Mouse (Mus musculus) testis, adult 2 months (tissue): ENCODE data around the gene Ptf1a.

ENCODE experiments used
- CTCF ChIP-seq: fragments of 200-500 bp; IDR thresholded peaks from 2 replicates; pipeline ENCODE4 v1.5.1; 2012; ENCODE audit warnings: low read depth, mild to moderate bottlenecking, inconsistent platforms, low read length, moderate library complexity; ENCODE audit not compliant: control insufficient read depth, insufficient read depth, insufficient replicate concordance
- POLR2A ChIP-seq: fragments of 200-500 bp; IDR thresholded peaks from 2 replicates; pipeline ENCODE4 v1.6.1; 2012; ENCODE audit warnings: low read depth, mild to moderate bottlenecking, inconsistent platforms, low read length, moderate library complexity; ENCODE audit not compliant: control insufficient read depth

GRCm38 (mm10) chr2:19445871-19446501 is 523 bp downstream of the Ptf1a start:
- TF ChIP-seq CTCF (no peak), POLR2A (no peak)
